Mouse (Mus musculus) limb, embryonic 11.5 days (tissue): ENCODE data around the gene Depdc1b. TPM values are rescaled to one million over a fixed set of nuclear protein-coding genes. Genes with fewer than 3 reads are reported as not detected.

Experiments
- ATAC-seq: fragments of 200-750 bp; cut with Nextera tagmentation; 2 replicates; pipeline ENCODE4 v1.8.0; 2017; ENCODE audit warnings: low read depth; ENCODE audit not compliant: insufficient number of reproducible peaks, low FRiP score, low TSS enrichment
- DNase-seq: peaks from one replicate; pipeline ENCODE4 v3.0.0-alpha.2; 2015; ENCODE audit warnings: low spot score
- H3K27ac ChIP-seq: fragments of 300-500 bp; sonication (generic); replicated peaks from 2 replicates; pipeline ENCODE4 v1.5.1; 2014; ENCODE audit warnings: low read depth, mild to moderate bottlenecking, low read length
- H3K27me3 ChIP-seq: fragments of 300-500 bp; sonication (generic); 2 replicates; pipeline ENCODE4 v1.6.1; 2014; ENCODE audit warnings: mild to moderate bottlenecking, low read length, mixed read lengths; ENCODE audit not compliant: control insufficient read depth, insufficient read depth
- H3K36me3 ChIP-seq: fragments of 300-500 bp; sonication (generic); 2 replicates; pipeline ENCODE4 v1.6.1; 2014; ENCODE audit warnings: mild to moderate bottlenecking, low read length, moderate library complexity, mixed read lengths; ENCODE audit not compliant: control insufficient read depth, insufficient read depth
- H3K4me1 ChIP-seq: fragments of 300-500 bp; sonication (generic); 2 replicates; pipeline ENCODE4 v1.6.1; 2014; ENCODE audit warnings: low read length, mixed read lengths; ENCODE audit not compliant: control insufficient read depth, insufficient read depth
- H3K4me2 ChIP-seq: fragments of 300-500 bp; sonication (generic); 2 replicates; pipeline ENCODE4 v1.6.1; 2014; ENCODE audit warnings: low read depth, mild to moderate bottlenecking, moderate library complexity; ENCODE audit not compliant: severe bottlenecking
- H3K4me3 ChIP-seq: fragments of 300-500 bp; sonication (generic); 2 replicates; pipeline ENCODE4 v1.5.1; 2014; ENCODE audit warnings: low read depth, low read length
- H3K9ac ChIP-seq: fragments of 300-500 bp; sonication (generic); 2 replicates; pipeline ENCODE4 v1.6.1; 2014; ENCODE audit warnings: mild to moderate bottlenecking, low read length
- H3K9me3 ChIP-seq: fragments of 300-500 bp; sonication (generic); 2 replicates; pipeline ENCODE4 v1.6.1; 2016; ENCODE audit warnings: low read length; ENCODE audit not compliant: control insufficient read depth
- WGBS: fragments of 180-500 bp; shearing (Covaris S2); extraction: QIAGEN DNeasy Blood & Tissue Kit; methylation state at CpG from one replicate; pipeline ENCODE4 v1.1.7; 2014; 5-methylcytosine and 5-hydroxymethylcytosine counted together
- polyA plus RNA-seq: library from polyadenylated mRNA; unstranded; fragments of >200 nt; fragmentation: Nextera tagmentation; extraction: Ambion mirVana; gene quantifications from 2 replicates; pipeline ENCODE4 v1.2.1, GENCODE M21; 2014

Depdc1b gene
- polyA plus RNA-seq = 18.0 and 18.9 TPM in 2 replicates

GRCm38 (mm10) chr13:108315702-108316486 is at the start of gene Depdc1b:
Depdc1b (plus strand) TSS chr13:108316332.
- H3K36me3 ChIP-seq = no peaks in the 10 kb centered on the region
- H3K4me1 ChIP-seq = no peaks in the 10 kb centered on the region
- under 1% methylated on average over 48 of the region's 48 CpGs for WGBS
- H3K9ac ChIP-seq = peak within 1 kb of the TSS; percentile 80
- peak within 1 kb of the TSS; percentile 14; the same call in 1 of the 2 replicates for H3K27ac ChIP-seq
- H3K9me3 ChIP-seq = no peaks in the 10 kb centered on the region
- peak; percentile 96 for DNase-seq
- H3K27me3 ChIP-seq = no peaks in the 10 kb centered on the region
- H3K4me2 ChIP-seq = peak within 1 kb of the TSS; percentile 93
- H3K4me3 ChIP-seq = peak within 1 kb of the TSS; percentile 91
- peak; percentile 99 for ATAC-seq

GRCm38 (mm10) chr13:108267841-108268634 is 48.1 kb upstream of the Depdc1b start:
- Histone ChIP-seq H3K27ac (no peak overlapping the region), H3K4me1 (peaks cover 10% of the 10 kb centered on the region), H3K36me3 (no peaks in the 10 kb centered on the region), H3K4me3 (no peak overlapping the region), H3K9ac (no peak overlapping the region), H3K4me2 (no peak overlapping the region), H3K9me3 (no peaks in the 10 kb centered on the region), H3K27me3 (no peaks in the 10 kb centered on the region)
- ATAC-seq (no peak), DNase-seq (no peak)
- 80% methylated on average over 9 of the region's 9 CpGs for WGBS

- Histone ChIP-seq H3K9me3 (no peaks in the 10 kb centered on the region), H3K27me3 (no peaks in the 10 kb centered on the region), H3K4me2 (no peak overlapping the region), H3K9ac (no peak overlapping the region), H3K4me3 (no peak overlapping the region), H3K27ac (no peak overlapping the region), H3K4me1 (peaks cover 10% of the 10 kb centered on the region), H3K36me3 (no peaks in the 10 kb centered on the region)
- ATAC-seq = no peak
- 19% methylated on average over 7 of the region's 7 CpGs for WGBS
- DNase-seq = no peak
Observed at GRCm38 (mm10) chr13:108271458-108272148, 44.5 kb upstream of the Depdc1b start.

- Histone ChIP-seq H3K27me3 (no peaks in the 10 kb centered on the region), H3K36me3 (no peaks in the 10 kb centered on the region), H3K27ac (no peak overlapping the region), H3K4me2 (no peak overlapping the region), H3K9me3 (no peaks in the 10 kb centered on the region), H3K4me1 (peaks cover 10% of the 10 kb centered on the region), H3K4me3 (no peak overlapping the region), H3K9ac (no peak overlapping the region)
- WGBS = 37% methylated on average over 8 of the region's 8 CpGs
- DNase-seq (peak; percentile 32), ATAC-seq (no peak)
Observed at GRCm38 (mm10) chr13:108272332-108272731, 43.8 kb upstream of the Depdc1b start.

- peak; percentile 49 for DNase-seq
- no peaks in the 10 kb centered on the region for H3K27me3 ChIP-seq
- 29% methylated on average over 15 of the region's 15 CpGs for WGBS
- H3K27ac ChIP-seq = peak overlapping the region; percentile 64
- ATAC-seq = peak; percentile 61
- no peaks in the 10 kb centered on the region for H3K36me3 ChIP-seq
- no peak overlapping the region for H3K9ac ChIP-seq
- H3K4me2 ChIP-seq = peak overlapping the region; percentile 27; the same call in 1 of the 2 replicates
- no peak overlapping the region for H3K4me3 ChIP-seq
- H3K9me3 ChIP-seq = no peaks in the 10 kb centered on the region
- H3K4me1 ChIP-seq = peaks cover 10% of the 10 kb centered on the region
Observed at GRCm38 (mm10) chr13:108273034-108273433, 43.1 kb upstream of the Depdc1b start.

- no peaks in the 10 kb centered on the region for H3K36me3 ChIP-seq
- peaks cover 10% of the 10 kb centered on the region for H3K4me1 ChIP-seq
- no peak overlapping the region for H3K9ac ChIP-seq
- DNase-seq = no peak
- ATAC-seq = peak; percentile 4; the same call in 1 of the 2 replicates
- no peaks in the 10 kb centered on the region for H3K27me3 ChIP-seq
- 35% methylated on average over 5 of the region's 5 CpGs for whole genome bisulfite sequencing
- peak overlapping the region; percentile 64 for H3K27ac ChIP-seq
- peak overlapping the region; percentile 27; the same call in 1 of the 2 replicates for H3K4me2 ChIP-seq
- H3K4me3 ChIP-seq = no peak overlapping the region
- no peaks in the 10 kb centered on the region for H3K9me3 ChIP-seq
Observed at GRCm38 (mm10) chr13:108273456-108273855, 42.7 kb upstream of the Depdc1b start.

- Histone ChIP-seq H3K4me3 (no peak overlapping the region), H3K9me3 (no peaks in the 10 kb centered on the region), H3K4me2 (no peak overlapping the region), H3K36me3 (no peaks in the 10 kb centered on the region), H3K27ac (no peak overlapping the region), H3K9ac (no peak overlapping the region), H3K4me1 (peaks cover 10% of the 10 kb centered on the region), H3K27me3 (no peaks in the 10 kb centered on the region)
- WGBS = 47% methylated on average over 1 of the region's 1 CpGs
- ATAC-seq (no peak), DNase-seq (no peak)
Observed at GRCm38 (mm10) chr13:108276561-108276960, 39.6 kb upstream of the Depdc1b start.

- Histone ChIP-seq H3K9ac (no peak overlapping the region), H3K27ac (no peak overlapping the region), H3K4me3 (no peak overlapping the region), H3K4me2 (no peak overlapping the region), H3K4me1 (peaks cover 6% of the 10 kb centered on the region), H3K27me3 (no peaks in the 10 kb centered on the region), H3K36me3 (no peaks in the 10 kb centered on the region), H3K9me3 (no peaks in the 10 kb centered on the region)
- DNase-seq (no peak), ATAC-seq (no peak)
- WGBS = 82% methylated on average over 7 of the region's 7 CpGs
Observed at GRCm38 (mm10) chr13:108277320-108277719, 38.8 kb upstream of the Depdc1b start.
